Mouse (Mus musculus): Measurements from ENCODE around the gene B3gnt2. TPM values are rescaled to one million over a fixed set of nuclear protein-coding genes. Genes with fewer than 3 reads are reported as not detected.

B3gnt2 gene
- total and polyA plus RNA-seq, 3 experiments, result 36.8 to 66.4 TPM; not detected in 1

- no peak for TF ChIP-seq BHLHE40 (IDR thresholded peaks at IDR 0.05; ENCODE audit: borderline replicate concordance, low read depth, low read length)
- no peak for TF ChIP-seq TCF12 (IDR thresholded peaks at IDR 0.05; ENCODE audit: low read depth, low read length)
- no peak for TF ChIP-seq ZKSCAN1 (IDR thresholded peaks at IDR 0.05; ENCODE audit: low read depth, low read length)
- no peak for TF ChIP-seq GABPA (IDR thresholded peaks at IDR 0.05; ENCODE audit: low read depth, low read length)
- TF ChIP-seq EP300 (IDR thresholded peaks at IDR 0.05; ENCODE audit: low read depth in 1 of 2, low read length in 2 of 2), result no peak
- no peak for TF ChIP-seq POLR2AphosphoS5 (IDR thresholded peaks at IDR 0.05; ENCODE audit: borderline replicate concordance, low read depth, low read length)
- TF ChIP-seq SMC3 (IDR thresholded peaks at IDR 0.05; ENCODE audit: low read depth, low read length), result no peak
- no peak for TF ChIP-seq MAZ (IDR thresholded peaks at IDR 0.05; ENCODE audit: low read depth, low read length)
- TF ChIP-seq CTCF (IDR thresholded peaks at IDR 0.05 in 2 of 3, conservative IDR thresholded peaks at IDR 0.05 in 1 of 3; ENCODE audit: control insufficient read depth in 1 of 3, insufficient read depth in 1 of 3, low read depth in 2 of 3, low read length in 3 of 3, poor library complexity in 1 of 3, severe bottlenecking in 1 of 3), result no peak
- TF ChIP-seq ZMIZ1 (IDR thresholded peaks at IDR 0.05; ENCODE audit: low read depth, low read length), result no peak
- no peak for TF ChIP-seq MAFK (IDR thresholded peaks at IDR 0.05; ENCODE audit: borderline replicate concordance, low read depth, low read length)
- no peak for TF ChIP-seq MAX (IDR thresholded peaks at IDR 0.05; ENCODE audit: low read length)
- no peak for TF ChIP-seq UBTF (IDR thresholded peaks at IDR 0.05; ENCODE audit: borderline replicate concordance, insufficient read depth, low read depth, low read length)
- TF ChIP-seq SIN3A (IDR thresholded peaks at IDR 0.05; ENCODE audit: low read length), result no peak
- TF ChIP-seq ZC3H11A (IDR thresholded peaks at IDR 0.05; ENCODE audit: low read depth, low read length), result no peak
- no peak for TF ChIP-seq USF2 (IDR thresholded peaks at IDR 0.05; ENCODE audit: borderline replicate concordance in 1 of 2, insufficient read depth in 1 of 2, low read depth in 1 of 2, low read length in 2 of 2)
- TF ChIP-seq ZNF384 (IDR thresholded peaks at IDR 0.05; ENCODE audit: low read depth, low read length), result no peak
- no peaks in the 10 kb centered on the region for H3K27me3 ChIP-seq (ENCODE audit: control insufficient read depth in 1 of 2, insufficient read depth in 2 of 2, low read length in 2 of 2)
- no peak overlapping the region for H3K9ac ChIP-seq (ENCODE audit: control insufficient read depth, low read depth, low read length, poor library complexity, severe bottlenecking)
- H3K4me3 ChIP-seq (ENCODE audit: control insufficient read depth in 1 of 2, insufficient read depth in 1 of 2, low read depth in 2 of 2, low read length in 2 of 2), result no peak overlapping the region
- no peak for DNase-seq (ENCODE audit: low read depth, low spot score)
- H3K36me3 ChIP-seq (ENCODE audit: control insufficient read depth in 1 of 2, insufficient read depth in 2 of 2, low read length in 2 of 2), result peaks cover 0 to 5% of the 10 kb centered on the region in 2 experiments; a peak in 2 of 4 replicates
- no peaks in the 10 kb centered on the region for H3K9me3 ChIP-seq (replicated peaks; ENCODE audit: insufficient read depth, low read length)
- H3K27ac ChIP-seq (ENCODE audit: control insufficient read depth, low read depth, low read length), result no peak overlapping the region
- H3K79me2 ChIP-seq (ENCODE audit: control insufficient read depth, insufficient read depth, low read length, poor library complexity), result peaks cover 2% of the 10 kb centered on the region; the same call in 1 of the 2 replicates
- H3K4me1 ChIP-seq (ENCODE audit: control insufficient read depth in 1 of 2, insufficient read depth in 2 of 2, low read length in 2 of 2), result peaks cover 4 to 6% of the 10 kb centered on the region in 2 experiments
Observed at GRCm38 (mm10) chr11:22864305-22865060, 3.7 kb upstream of the B3gnt2 start.

- H3K27me3 ChIP-seq (ENCODE audit: control insufficient read depth in 1 of 2, insufficient read depth in 2 of 2, low read length in 2 of 2), result no peaks in the 10 kb centered on the region
- no peak overlapping the region for H3K27ac ChIP-seq (ENCODE audit: control insufficient read depth, low read depth, low read length)
- no peak for DNase-seq (ENCODE audit: low read depth, low spot score)
- TF ChIP-seq TAL1 (IDR thresholded peaks at IDR 0.05; ENCODE audit: low read length) (no peak), POLR2A (IDR thresholded peaks at IDR 0.05; ENCODE audit: control insufficient read depth in 1 of 2, insufficient read depth in 1 of 2, low read depth in 1 of 2, low read length in 2 of 2, poor library complexity in 1 of 2) (no peak), ZNF384 (IDR thresholded peaks at IDR 0.05; ENCODE audit: low read depth, low read length) (no peak), GABPA (IDR thresholded peaks at IDR 0.05; ENCODE audit: low read depth, low read length) (no peak), HCFC1 (IDR thresholded peaks at IDR 0.05; ENCODE audit: low read depth, low read length) (no peak), RCOR1 (IDR thresholded peaks at IDR 0.05; ENCODE audit: low read depth, low read length) (no peak), CHD1 (IDR thresholded peaks at IDR 0.05; ENCODE audit: low read depth, low read length) (no peak), TCF12 (IDR thresholded peaks at IDR 0.05; ENCODE audit: low read depth, low read length) (no peak), CTCF (IDR thresholded peaks at IDR 0.05 in 2 of 3, conservative IDR thresholded peaks at IDR 0.05 in 1 of 3; ENCODE audit: control insufficient read depth in 1 of 3, insufficient read depth in 1 of 3, low read depth in 2 of 3, low read length in 3 of 3, poor library complexity in 1 of 3, severe bottlenecking in 1 of 3) (no peak), USF1 (IDR thresholded peaks at IDR 0.05; ENCODE audit: low read depth, low read length) (no peak), BHLHE40 (IDR thresholded peaks at IDR 0.05; ENCODE audit: borderline replicate concordance, low read depth, low read length) (no peak), POLR2AphosphoS5 (IDR thresholded peaks at IDR 0.05; ENCODE audit: borderline replicate concordance, low read depth, low read length) (no peak), KAT2A (conservative IDR thresholded peaks at IDR 0.05; ENCODE audit: low read depth, low read length) (no peak), RAD21 (IDR thresholded peaks at IDR 0.05; ENCODE audit: low read depth, low read length) (no peak), MEF2A (IDR thresholded peaks at IDR 0.05; ENCODE audit: extremely low read depth, insufficient replicate concordance, low read depth, low read length, poor library complexity, severe bottlenecking) (no peak)
- no peak overlapping the region for H3K9ac ChIP-seq (ENCODE audit: control insufficient read depth, low read depth, low read length, poor library complexity, severe bottlenecking)
- peaks cover 10% of the 10 kb centered on the region for H3K79me2 ChIP-seq (ENCODE audit: control insufficient read depth, insufficient read depth, low read length, poor library complexity)
- H3K9me3 ChIP-seq (replicated peaks; ENCODE audit: insufficient read depth, low read length), result no peaks in the 10 kb centered on the region
- H3K36me3 ChIP-seq (ENCODE audit: control insufficient read depth in 1 of 2, insufficient read depth in 2 of 2, low read length in 2 of 2), result peaks cover 0 to 5% of the 10 kb centered on the region in 2 experiments; a peak in 2 of 4 replicates
- H3K4me1 ChIP-seq (ENCODE audit: control insufficient read depth in 1 of 2, insufficient read depth in 2 of 2, low read length in 2 of 2), result peaks cover 4 to 6% of the 10 kb centered on the region in 2 experiments
- no peak overlapping the region for H3K4me3 ChIP-seq (ENCODE audit: control insufficient read depth in 1 of 2, insufficient read depth in 1 of 2, low read depth in 2 of 2, low read length in 2 of 2)
Observed at GRCm38 (mm10) chr11:22863581-22863980, 2.8 kb upstream of the B3gnt2 start.
